Mouse (Mus musculus): ENCODE measurements at regions not wholly inside any gene's neighbourhood (a gene's known extent, or its start where the extent isn't known, plus 50 kb on each side); places are given as distances from the start of the nearest gene placed in this dataset.
A peak's percentile ranks its signal among the peaks of the same experiment; 100 is the strongest.

DNA sequence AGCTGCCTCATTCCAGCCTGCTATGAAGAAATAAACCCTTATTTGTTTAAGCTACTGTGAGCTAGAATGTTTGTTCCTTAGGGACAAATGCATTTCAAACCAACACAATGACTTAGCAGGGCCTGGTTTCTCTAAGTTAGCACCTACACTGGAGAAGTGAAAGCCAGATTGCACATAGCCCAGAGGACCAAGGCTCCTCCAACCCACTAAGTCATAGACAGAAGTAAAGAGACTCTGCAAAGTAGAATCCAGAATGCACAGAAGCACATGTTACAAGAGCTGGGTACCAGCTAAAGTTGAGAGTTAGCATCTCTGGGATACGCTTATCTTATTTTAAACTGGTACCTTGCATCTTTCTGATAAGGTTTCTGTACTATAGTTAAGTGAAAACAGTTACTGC lies 443.4 kb upstream of the Jarid2 start:
- TF ChIP-seq CTCF (IDR thresholded peaks at IDR 0.05; ENCODE audit: insufficient read depth, low read length) (no peak), POLR2A (IDR thresholded peaks at IDR 0.05; ENCODE audit: borderline replicate concordance, extremely low read depth, low read depth, low read length) (no peak)
- Histone ChIP-seq H3K4me1 (ENCODE audit: control insufficient read depth, insufficient read depth, low read length) (no peaks in the 10 kb centered on the region), H3K4me3 (replicated peaks; ENCODE audit: extremely low read depth, low read depth, low read length) (no peak overlapping the region)
- 97% methylated on average over 1 of the region's 1 CpGs for WGBS
- no peak for DNase-seq

DNA sequence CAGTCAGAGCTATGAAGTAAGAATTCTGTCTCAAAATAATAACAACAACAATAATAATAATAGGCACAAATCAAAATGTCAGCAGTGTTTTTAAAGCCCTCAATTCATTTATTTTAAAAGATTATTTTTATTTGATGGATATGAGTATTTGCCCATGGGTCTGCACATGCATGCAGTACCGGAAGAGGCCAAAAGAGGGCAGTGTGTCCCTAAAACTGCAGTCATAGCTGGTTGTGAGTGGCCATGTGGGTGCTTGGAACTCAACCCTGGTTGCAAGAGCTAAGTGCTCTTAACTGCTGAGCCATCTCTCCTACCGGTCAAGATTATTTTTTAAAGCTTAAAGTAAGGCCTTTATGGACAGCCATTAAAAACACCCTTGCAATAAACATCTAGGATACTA lies 439.1 kb upstream of the Jarid2 start:
- DNase-seq: no peak
- H3K4me3 ChIP-seq (replicated peaks; ENCODE audit: extremely low read depth, low read depth, low read length): no peak overlapping the region
- no peak for TF ChIP-seq POLR2A (IDR thresholded peaks at IDR 0.05; ENCODE audit: borderline replicate concordance, extremely low read depth, low read depth, low read length)
- TF ChIP-seq CTCF (IDR thresholded peaks at IDR 0.05; ENCODE audit: insufficient read depth, low read length): peak; percentile 53
- H3K4me1 ChIP-seq (ENCODE audit: control insufficient read depth, insufficient read depth, low read length): peaks cover 9% of the 10 kb centered on the region
- 97% methylated on average over 2 of the region's 2 CpGs for WGBS

- Histone ChIP-seq H3K4me3 (replicated peaks; ENCODE audit: extremely low read depth, low read depth, low read length) (no peak overlapping the region), H3K4me1 (ENCODE audit: control insufficient read depth, insufficient read depth, low read length) (peaks cover 9% of the 10 kb centered on the region)
- DNase-seq: no peak
- WGBS: 42% methylated on average over 6 of the region's 6 CpGs
- TF ChIP-seq POLR2A (IDR thresholded peaks at IDR 0.05; ENCODE audit: borderline replicate concordance, extremely low read depth, low read depth, low read length) (no peak), CTCF (IDR thresholded peaks at IDR 0.05; ENCODE audit: insufficient read depth, low read length) (no peak)
Observed at GRCm38 (mm10) chr13:44292476-44293056, 436.7 kb upstream of the Jarid2 start.

- 60% methylated on average over 15 of the region's 15 CpGs for WGBS
- DNase-seq: peak; percentile 59
- no peak overlapping the region for H3K4me3 ChIP-seq (replicated peaks; ENCODE audit: extremely low read depth, low read depth, low read length)
- peaks cover 9% of the 10 kb centered on the region for H3K4me1 ChIP-seq (ENCODE audit: control insufficient read depth, insufficient read depth, low read length)
- TF ChIP-seq POLR2A (IDR thresholded peaks at IDR 0.05; ENCODE audit: borderline replicate concordance, extremely low read depth, low read depth, low read length): no peak
- no peak for TF ChIP-seq CTCF (IDR thresholded peaks at IDR 0.05; ENCODE audit: insufficient read depth, low read length)
Observed at GRCm38 (mm10) chr13:44293736-44294416, 435.4 kb upstream of the Jarid2 start.

DNA sequence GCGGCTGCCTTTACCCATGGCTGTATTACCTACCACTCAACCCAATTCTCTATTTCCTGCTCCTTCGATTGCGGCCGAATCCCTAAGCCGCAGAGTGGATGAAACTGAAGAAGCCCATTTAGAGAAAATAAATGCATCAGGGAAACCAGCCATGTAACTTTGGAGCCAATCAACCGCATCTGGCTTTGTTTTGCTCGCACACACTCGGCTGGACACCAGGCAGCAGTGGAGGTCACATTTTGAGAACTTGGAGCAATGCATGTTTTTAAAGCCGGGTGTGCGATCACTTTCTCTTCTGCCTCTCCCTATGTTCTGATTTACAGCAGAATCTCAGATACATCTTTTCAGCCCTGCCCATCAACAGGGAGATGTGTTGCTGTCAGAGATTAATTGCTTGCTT lies 433.7 kb upstream of the Jarid2 start:
- Histone ChIP-seq H3K4me3 (replicated peaks; ENCODE audit: extremely low read depth, low read depth, low read length) (no peak overlapping the region), H3K4me1 (ENCODE audit: control insufficient read depth, insufficient read depth, low read length) (peaks cover 9% of the 10 kb centered on the region)
- no peak for DNase-seq
- TF ChIP-seq CTCF (IDR thresholded peaks at IDR 0.05; ENCODE audit: insufficient read depth, low read length): no peak
- TF ChIP-seq POLR2A (IDR thresholded peaks at IDR 0.05; ENCODE audit: borderline replicate concordance, extremely low read depth, low read depth, low read length): no peak
- WGBS: 83% methylated on average over 10 of the region's 10 CpGs

DNA sequence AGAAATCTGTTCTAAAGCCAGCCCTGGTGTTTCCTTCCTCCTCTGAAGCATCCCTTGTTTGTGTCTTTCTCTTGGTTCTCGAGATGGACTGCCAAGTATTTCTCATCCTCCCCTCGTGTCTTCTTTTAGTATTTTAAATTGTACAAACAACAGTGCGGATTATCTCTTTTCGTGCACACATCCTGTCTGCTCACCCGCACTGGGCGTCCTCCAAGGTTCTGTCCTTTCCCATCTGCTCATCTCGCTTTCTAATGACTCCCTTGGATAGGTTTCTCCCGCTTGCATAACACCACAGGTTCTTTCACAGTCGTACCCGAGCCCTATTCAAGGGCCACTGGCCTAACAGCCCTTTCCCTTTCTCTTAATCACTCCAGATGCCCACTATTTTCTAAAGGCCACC lies 428.7 kb upstream of the Jarid2 start:
- no peak for DNase-seq
- TF ChIP-seq POLR2A (IDR thresholded peaks at IDR 0.05; ENCODE audit: borderline replicate concordance, extremely low read depth, low read depth, low read length): no peak
- TF ChIP-seq CTCF (IDR thresholded peaks at IDR 0.05; ENCODE audit: insufficient read depth, low read length): no peak
- Histone ChIP-seq H3K4me1 (ENCODE audit: control insufficient read depth, insufficient read depth, low read length) (no peaks in the 10 kb centered on the region), H3K4me3 (replicated peaks; ENCODE audit: extremely low read depth, low read depth, low read length) (no peak overlapping the region)
- 67% methylated on average over 10 of the region's 10 CpGs for WGBS

- TF ChIP-seq CTCF (IDR thresholded peaks at IDR 0.05; ENCODE audit: insufficient read depth, low read length) (no peak), POLR2A (IDR thresholded peaks at IDR 0.05; ENCODE audit: borderline replicate concordance, extremely low read depth, low read depth, low read length) (no peak)
- WGBS: 74% methylated on average over 7 of the region's 7 CpGs
Observed at GRCm38 (mm10) chr13:44301215-44301614, 428.1 kb upstream of the Jarid2 start.

DNA sequence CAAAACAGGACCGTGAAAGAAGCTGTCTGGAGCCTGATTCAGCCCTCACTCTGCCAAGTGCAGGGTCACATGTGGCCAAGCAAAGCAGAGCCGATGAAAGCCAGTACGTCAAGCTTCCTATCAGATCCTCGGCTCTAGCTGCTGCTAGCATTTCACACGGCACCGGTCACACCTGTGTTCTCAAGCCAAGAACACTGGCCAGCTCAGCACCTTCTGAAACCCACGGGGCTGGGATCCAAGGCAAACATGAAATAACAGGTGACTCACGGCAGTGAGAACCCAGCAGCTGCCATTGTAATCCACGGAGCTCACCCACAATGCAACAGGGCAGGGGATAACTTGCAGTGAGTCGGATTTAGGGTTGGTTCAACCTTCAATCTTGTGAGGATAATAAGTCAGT lies 427.3 kb upstream of the Jarid2 start:
- TF ChIP-seq CTCF (IDR thresholded peaks at IDR 0.05; ENCODE audit: insufficient read depth, low read length) (no peak), POLR2A (IDR thresholded peaks at IDR 0.05; ENCODE audit: borderline replicate concordance, extremely low read depth, low read depth, low read length) (no peak)
- no peak overlapping the region for H3K4me3 ChIP-seq (replicated peaks; ENCODE audit: extremely low read depth, low read depth, low read length)
- WGBS: 50% methylated on average over 10 of the region's 10 CpGs
- DNase-seq: peak; percentile 57
- H3K4me1 ChIP-seq (ENCODE audit: control insufficient read depth, insufficient read depth, low read length): no peaks in the 10 kb centered on the region

More at GRCm38 (mm10) chr13:44301215-44301614, 428.1 kb upstream of the Jarid2 start:
- Histone ChIP-seq H3K4me3 (replicated peaks; ENCODE audit: extremely low read depth, low read depth, low read length) (no peak overlapping the region), H3K4me1 (ENCODE audit: control insufficient read depth, insufficient read depth, low read length) (no peaks in the 10 kb centered on the region)
- DNase-seq: no peak

DNA sequence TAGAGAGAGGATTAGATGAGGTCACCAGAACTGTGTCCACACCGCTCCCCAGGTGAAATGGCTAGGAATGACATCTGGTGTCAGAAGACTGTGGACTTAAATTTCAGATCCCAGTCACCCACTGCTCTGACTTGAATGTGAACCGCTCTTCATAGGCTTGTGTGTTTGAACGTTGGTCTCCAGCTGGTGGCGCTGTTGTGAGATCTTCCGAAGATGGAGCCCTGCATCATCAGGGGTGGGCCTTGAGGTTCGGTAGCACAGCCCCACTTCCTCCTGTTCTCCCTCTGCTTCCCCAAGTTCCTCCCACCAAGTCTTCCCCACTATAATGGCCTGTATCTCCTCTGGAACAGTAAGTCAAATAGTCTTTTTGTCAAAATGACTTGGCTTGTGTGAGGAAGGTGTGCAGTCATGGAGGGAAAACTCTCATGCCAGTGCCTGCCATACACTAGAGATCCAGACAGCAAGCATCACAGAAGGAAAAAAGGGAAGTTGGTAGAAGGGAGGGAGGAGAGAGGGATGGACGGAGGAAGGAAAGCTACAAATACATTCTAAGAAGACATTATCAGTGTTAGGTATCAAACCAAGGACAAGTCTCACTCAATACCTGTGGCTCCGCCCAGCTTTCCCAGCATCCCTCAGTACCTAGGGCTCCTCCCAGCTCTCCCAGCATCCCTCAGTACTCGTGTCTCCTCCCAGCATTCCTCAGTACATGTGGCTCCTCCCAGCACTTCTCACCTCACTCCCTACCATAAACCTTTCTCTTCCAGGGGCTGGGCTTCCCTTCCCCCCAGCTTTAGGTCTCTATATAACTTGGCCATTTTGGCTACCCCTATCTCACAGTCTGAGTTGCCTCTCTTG lies 423.9 kb upstream of the Jarid2 start:
- TF ChIP-seq POLR2A (IDR thresholded peaks at IDR 0.05; ENCODE audit: borderline replicate concordance, extremely low read depth, low read depth, low read length) (no peak), CTCF (IDR thresholded peaks at IDR 0.05; ENCODE audit: insufficient read depth, low read length) (no peak)
- H3K4me1 ChIP-seq (ENCODE audit: control insufficient read depth, insufficient read depth, low read length): no peaks in the 10 kb centered on the region
- no peak for DNase-seq
- WGBS: 73% methylated on average over 9 of the region's 9 CpGs
- no peak overlapping the region for H3K4me3 ChIP-seq (replicated peaks; ENCODE audit: extremely low read depth, low read depth, low read length)

Measured in lung, adult 2 months (tissue).